Mouse (Mus musculus) cerebellum, adult 9-11 months (tissue): ENCODE measurements at regions not wholly inside any gene's neighbourhood (a gene's known extent, or its start where the extent isn't known, plus 50 kb on each side); places are given as distances from the start of the nearest gene placed in this dataset.
"Not testable (repeated sequence)": the region's sequence is repeated elsewhere in the genome, so short reads cannot be mapped to it uniquely, and the experiment has no call there.

ENCODE experiments used
- DNase-seq: peaks from one replicate; pipeline ENCODE4 v3.0.0; 2022

DNA sequence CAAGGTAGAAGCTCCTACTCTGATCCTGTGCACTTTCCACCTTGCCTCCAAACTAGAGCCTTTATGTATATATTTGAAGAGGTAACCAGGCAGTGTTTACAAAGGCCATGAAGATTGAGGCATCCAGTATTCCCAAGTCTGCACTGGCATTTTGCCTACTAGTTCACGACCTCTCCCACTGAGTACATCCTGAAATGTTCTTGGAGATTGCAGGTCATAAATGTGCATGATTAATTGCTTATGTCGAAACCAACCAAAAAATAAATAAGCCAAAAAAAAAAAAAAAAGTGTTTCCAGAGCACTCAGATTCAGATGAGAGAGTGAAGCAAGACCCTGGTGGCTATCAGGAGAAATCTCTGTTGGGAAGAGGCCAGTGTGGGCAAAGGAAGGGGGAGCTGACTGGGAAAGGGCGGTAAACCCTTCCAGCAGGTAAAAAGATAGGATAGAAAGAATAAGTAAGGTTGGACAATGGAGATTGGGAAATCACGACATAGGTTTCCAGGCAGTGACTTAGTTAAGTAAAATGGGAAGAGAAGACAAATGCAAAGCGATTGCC lies 133.6 kb upstream of the Nrip1 start:
- no peak for DNase-seq

DNA sequence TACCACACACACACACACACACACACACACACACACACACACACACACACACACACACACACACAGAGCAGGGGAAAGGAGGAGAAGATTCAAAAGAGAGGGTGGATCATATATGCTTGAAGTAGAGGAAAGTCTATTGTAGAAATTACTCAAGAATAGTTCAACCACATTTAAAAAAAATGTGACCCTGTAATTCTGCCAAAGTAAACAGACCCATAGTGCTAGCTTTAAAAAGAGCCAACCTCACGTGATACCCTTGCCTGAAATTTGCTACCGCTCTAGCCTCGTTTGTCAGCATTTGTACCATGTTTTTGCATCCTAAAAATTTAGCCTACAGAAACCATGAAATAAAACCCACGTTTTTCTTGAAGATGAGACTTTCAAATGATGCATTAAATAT lies 132.6 kb upstream of the Nrip1 start:
- no peak for DNase-seq

DNA sequence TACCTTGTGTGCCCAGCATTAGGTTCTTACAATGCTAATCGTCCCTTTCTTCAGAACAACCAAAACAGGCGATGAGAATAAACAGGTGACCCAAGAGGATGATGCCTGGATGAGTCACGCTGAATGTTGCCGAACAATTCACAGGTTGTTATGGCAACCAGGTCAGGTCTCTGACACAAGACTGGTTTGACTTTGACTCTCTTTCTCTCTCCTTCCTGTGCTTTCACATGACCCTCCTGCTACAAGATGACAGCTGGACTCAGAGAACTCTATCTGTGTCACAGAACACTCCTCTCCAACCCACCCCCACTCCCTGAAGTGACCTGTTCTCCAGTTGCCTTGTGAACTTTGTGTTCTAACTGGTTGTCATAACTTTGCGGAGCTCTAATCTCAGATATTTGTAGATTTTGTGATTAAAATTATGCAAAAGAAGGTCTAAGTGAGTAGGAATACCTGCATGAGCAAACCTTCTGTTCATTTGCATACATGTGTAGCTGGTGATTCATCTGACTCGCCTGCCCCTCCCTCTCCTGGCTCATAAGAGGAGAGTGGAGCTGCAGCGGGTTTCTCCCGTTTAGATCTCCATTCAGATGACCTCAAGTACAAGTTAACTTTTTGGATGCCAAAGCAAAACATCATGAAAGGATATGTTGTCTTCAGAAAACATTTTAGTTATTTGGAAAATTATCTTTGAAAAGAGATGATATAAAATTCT lies 126.2 kb upstream of the Nrip1 start:
- no peak for DNase-seq

- no peak for DNase-seq
These were observed 124.6 kb upstream of the Nrip1 start for GRCm38 (mm10) chr16:76498233-76498632.

GRCm38 (mm10) chr16:76497041-76497808 lies 123.6 kb upstream of the Nrip1 start:
- no peak for DNase-seq

DNA sequence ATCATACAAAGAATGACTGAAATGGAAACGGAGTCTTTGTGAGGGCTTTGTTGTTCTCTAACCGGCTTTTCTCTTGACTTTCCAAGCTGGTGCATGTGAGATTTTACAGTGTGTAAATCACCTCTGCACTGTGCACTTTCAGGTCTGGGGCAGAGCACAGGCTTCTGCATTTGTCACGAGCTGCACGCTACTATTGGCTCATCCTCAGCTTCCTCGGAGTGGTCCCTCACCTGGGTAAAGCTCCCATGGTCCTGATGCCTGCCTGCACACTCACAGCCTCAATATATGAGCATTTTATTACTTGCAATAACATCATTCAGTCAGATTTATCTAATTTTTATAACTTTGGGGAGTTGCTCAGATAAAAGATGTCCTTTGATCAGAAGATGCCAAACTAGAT lies 109.8 kb upstream of the Nrip1 start:
- DNase-seq: no peak

GRCm38 (mm10) chr16:76481966-76482365 lies 108.3 kb upstream of the Nrip1 start:
- no peak for DNase-seq

- DNase-seq: no peak
These were observed 103.8 kb upstream of the Nrip1 start for GRCm38 (mm10) chr16:76477474-76477873.

GRCm38 (mm10) chr16:76474481-76474880 lies 100.9 kb upstream of the Nrip1 start:
- no peak for DNase-seq

DNA sequence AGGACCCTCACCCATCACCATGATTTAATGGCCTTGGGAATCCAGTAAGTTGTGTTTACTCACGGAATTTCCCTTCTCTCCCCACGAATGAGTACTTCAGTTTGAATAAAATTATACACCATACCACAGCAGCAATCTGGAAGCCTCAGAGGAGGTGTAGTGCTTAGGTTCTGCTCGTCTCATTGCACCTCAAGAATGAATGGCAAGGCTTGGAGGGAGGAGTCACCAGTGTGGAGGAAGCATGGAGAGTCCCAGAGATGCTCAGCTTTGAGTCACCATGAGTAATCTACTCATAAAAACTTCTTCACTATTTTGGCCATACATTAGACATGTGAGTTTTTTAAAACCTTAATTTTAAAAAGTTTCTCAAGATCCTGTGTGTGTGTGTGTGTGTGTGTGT lies 98.8 kb upstream of the Nrip1 start:
- no peak for DNase-seq

- no peak for DNase-seq
These were observed 97.5 kb upstream of the Nrip1 start for GRCm38 (mm10) chr16:76471081-76471480.

DNA sequence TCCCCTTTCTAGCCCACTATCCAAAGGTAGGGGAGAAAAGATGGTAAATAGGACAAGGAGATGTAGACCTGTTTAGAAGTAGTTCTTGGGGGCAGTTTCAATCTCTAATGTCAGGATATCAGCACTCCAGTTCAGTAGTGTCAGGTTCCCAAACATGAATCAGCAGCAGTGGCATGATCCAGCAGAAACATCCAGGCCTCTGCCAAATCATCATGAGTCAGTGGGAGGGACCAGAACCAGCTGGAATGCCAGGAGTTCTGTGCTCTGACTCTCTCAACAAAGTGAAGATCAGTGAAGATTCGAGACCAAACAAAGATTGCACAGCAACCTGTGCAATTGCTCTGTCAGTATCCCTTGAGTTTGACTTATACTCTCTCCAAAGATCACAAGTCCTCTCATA lies 85.9 kb upstream of the Nrip1 start:
- DNase-seq: no peak

DNA sequence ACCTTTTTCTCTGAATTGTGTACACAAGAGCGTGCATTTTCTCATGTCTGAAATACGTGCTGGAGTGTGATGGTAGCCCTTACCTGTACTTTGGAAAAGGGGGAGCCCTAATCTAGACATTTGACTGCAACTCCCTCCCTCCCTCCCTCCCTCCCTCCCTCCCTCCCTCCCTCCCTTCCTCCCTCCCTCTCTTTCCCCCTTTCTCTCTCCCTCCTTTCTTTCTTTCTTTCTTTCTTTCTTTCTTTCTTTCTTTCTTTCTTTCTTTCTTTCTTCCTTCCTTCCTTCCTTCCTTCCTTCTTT lies 82.6 kb upstream of the Nrip1 start:
- not testable (repeated sequence) for DNase-seq

GRCm38 (mm10) chr16:76455499-76456299 lies 82.1 kb upstream of the Nrip1 start:
- no peak for DNase-seq

DNA sequence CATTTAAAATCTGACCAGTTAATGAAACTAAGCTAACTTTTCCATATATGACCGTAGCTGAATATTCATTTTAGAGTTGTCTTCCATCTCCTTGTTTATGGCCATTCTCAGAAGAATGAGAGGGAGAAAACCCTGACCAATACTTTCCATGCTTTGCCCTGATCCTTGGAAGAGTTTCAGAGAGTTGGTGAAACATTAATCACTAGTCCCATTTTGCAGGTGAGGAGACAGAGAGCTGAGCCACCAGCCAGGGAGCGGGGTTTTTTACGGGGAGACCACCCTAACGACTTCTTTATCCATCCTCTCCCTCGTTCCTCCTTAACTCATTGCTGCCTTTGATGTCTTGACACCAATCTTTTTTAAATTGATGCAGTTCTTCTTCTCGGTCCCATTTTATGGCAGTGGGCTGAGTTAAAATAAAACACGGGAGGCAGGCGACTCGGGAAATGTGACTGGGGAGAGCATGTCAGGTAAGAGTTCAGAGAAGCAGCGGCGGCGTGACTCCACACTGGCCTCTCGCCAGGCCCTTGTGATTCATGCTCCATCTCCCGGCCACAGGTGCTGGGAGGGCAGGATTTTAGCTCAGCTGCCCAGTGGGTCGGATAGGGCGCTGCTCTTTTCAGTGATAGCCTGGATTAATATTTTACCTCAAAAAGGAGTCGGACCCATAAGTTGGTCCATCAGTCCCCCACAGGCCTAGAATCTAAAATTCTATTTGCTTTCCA lies 81.3 kb upstream of the Nrip1 start:
- DNase-seq: no peak

GRCm38 (mm10) chr16:76453457-76454200 lies 80.0 kb upstream of the Nrip1 start:
- no peak for DNase-seq

DNA sequence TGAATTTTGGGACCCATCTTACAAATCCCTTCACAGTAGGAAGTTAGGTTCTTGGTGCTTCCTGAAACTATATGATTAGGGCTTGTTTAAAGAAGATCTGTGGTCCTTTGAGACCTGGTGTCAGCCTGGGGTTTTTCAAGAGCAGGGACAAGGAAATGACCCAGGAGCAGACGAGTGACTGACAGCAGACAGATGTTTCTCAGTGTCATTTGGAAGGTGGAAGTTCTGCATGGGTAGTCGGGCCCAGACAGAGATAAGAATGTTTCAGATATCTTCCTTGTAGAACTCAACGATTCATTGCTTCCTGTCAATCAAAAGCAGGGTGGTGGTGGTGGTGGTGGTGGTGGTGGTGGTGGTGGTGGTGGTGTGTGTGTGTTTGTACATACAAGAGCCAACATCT lies 75.1 kb upstream of the Nrip1 start:
- no peak for DNase-seq

DNA sequence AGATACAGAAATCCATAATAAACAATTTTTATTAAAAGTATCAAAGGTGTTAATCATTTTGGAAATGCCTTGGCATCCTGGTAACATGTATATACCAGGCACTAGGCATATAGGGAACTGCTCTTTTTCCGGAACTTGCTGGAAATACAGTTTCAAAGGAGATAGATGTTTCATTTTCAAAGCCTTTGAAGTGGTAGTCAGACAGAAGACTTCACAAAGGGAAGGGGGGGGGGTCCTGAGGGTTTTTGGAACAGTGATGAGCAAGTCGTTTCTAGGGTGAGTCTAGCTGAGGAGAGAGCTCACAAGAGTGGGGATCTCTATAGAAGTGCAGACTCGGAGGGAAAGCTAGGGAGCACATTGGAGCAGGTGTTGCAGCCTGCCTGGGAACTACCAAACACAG lies 73.4 kb upstream of the Nrip1 start:
- DNase-seq: no peak

- no peak for DNase-seq
These were observed 71.0 kb upstream of the Nrip1 start for GRCm38 (mm10) chr16:76444668-76445067.

- DNase-seq: no peak
These were observed 69.0 kb upstream of the Nrip1 start for GRCm38 (mm10) chr16:76442635-76443034.

DNA sequence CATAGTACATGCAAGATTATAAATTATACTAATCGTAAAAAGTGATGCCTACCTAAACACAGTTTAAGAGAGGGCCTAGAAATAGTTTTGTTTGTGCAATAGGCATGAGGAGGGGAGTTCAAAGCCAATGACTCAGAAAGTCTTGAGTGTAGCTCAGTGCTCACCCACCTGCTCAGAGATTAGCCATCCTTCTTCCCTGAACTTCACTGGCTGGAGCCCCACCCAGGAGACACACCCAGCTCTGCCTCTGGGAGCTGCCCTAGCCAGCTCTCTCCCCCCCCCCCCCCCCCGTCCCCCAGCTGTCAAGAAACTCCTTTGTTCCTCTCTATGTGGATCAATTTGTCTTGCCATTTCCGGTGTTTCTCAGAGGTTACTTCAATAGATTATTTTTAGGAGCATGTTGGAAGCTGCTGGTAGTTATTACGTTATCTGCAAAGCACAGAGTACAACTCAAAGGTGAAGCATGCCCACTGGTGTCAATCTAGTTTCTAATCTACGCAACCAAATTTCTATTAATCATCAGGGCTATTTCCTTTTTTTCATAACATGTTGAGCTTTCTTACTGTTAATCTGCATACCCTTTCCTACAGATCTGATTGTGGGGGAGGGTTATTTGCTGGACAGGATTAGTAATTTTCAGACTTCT lies 68.3 kb upstream of the Nrip1 start:
- DNase-seq: no peak
